In the genomic region with DNA sequence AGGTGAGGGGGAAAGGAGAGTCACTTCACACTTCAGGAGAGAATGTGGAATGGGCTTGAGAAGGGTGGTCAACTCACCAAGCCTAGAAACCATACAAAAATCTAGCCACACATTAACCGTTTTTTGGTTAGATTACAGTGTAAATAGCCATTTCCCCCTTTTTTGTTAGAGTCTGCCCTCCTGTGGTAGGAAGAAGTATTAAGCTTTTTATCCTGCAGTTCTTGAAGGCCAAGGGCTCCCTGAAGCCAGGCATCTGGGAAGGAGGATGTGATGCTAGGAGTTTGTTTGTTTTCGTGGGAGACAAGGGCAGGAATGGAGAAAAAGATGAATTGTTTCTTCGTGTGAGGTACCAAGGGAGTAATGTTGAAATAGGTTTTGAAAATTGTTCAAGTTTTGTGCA, we compare ENCODE assay signal across 10 mouse cellular contexts.
DNase-seq lines count a peak whose midpoint lies in the region; ATAC-seq and TF ChIP-seq lines count a peak whose summit lies in the region.
"Had no signal": no experiment of that assay in that cellular context is flagged by ENCODE, and none has a peak within 500 bp of the region (broad histone marks: within the 10 kb centered on the region; RNA-seq: fewer than 3 reads in every experiment).

No protein-coding gene starts in this region.

- no peaks in the 10 kb centered on the region for H3K36me3 ChIP-seq in kidney, postnatal 0 days (ENCODE audit: insufficient read depth, low read length)
- no peaks in the 10 kb centered on the region for H3K36me3 ChIP-seq in kidney, embryonic 16.5 days (ENCODE audit: insufficient read depth, low read length)
- H3K36me3 ChIP-seq: liver, embryonic 13.5 days had no signal

- ATAC-seq in CD4-positive, CD25-positive, alpha-beta regulatory T cell, adult 4 months: no peak
- no peak for ATAC-seq in kidney, postnatal 0 days (replicated peaks; ENCODE audit: low FRiP score, low read depth)
- no peak for ATAC-seq in kidney, embryonic 16.5 days (ENCODE audit: low FRiP score, low TSS enrichment)

- no peak overlapping the region for H3K27ac ChIP-seq in kidney, postnatal 0 days
- no peak overlapping the region for H3K27ac ChIP-seq in kidney, embryonic 16.5 days (ENCODE audit: low read length)
- H3K27ac ChIP-seq: liver, embryonic 13.5 days had no signal

- WGBS in kidney, postnatal 0 days: 39% methylated on average over 3 of the region's 3 CpGs
- 25% methylated on average over 3 of the region's 3 CpGs for WGBS in kidney, embryonic 16.5 days

- peak; percentile 71 for TF ChIP-seq CTCF in kidney, postnatal 0 days (IDR thresholded peaks at IDR 0.05; ENCODE audit: low read depth)

- H3K9me3 ChIP-seq in kidney, postnatal 0 days (replicated peaks; ENCODE audit: low read length): no peaks in the 10 kb centered on the region
- no peaks in the 10 kb centered on the region for H3K9me3 ChIP-seq in kidney, embryonic 16.5 days (ENCODE audit: low read length)
- H3K9me3 ChIP-seq: liver, embryonic 13.5 days had no signal

- no peaks in the 10 kb centered on the region for H3K27me3 ChIP-seq in kidney, postnatal 0 days (ENCODE audit: insufficient read depth, low read length)
- peaks cover 2% of the 10 kb centered on the region; the same call in 1 of the 2 replicates for H3K27me3 ChIP-seq in kidney, embryonic 16.5 days (ENCODE audit: insufficient read depth, low read length)
- H3K27me3 ChIP-seq: liver, embryonic 13.5 days had no signal

- H3K9ac ChIP-seq in kidney, postnatal 0 days (ENCODE audit: low read depth, low read length): no peak overlapping the region
- no peak overlapping the region for H3K9ac ChIP-seq in kidney, embryonic 16.5 days (replicated peaks; ENCODE audit: low read length)
- H3K9ac ChIP-seq: liver, embryonic 13.5 days had no signal

- no peaks in the 10 kb centered on the region for H3K4me1 ChIP-seq in kidney, postnatal 0 days (replicated peaks; ENCODE audit: insufficient read depth, low read length)
- H3K4me1 ChIP-seq in kidney, embryonic 16.5 days (ENCODE audit: insufficient read depth, low read length): no peaks in the 10 kb centered on the region
- H3K4me1 ChIP-seq: liver, embryonic 13.5 days had no signal

- no peak overlapping the region for H3K4me2 ChIP-seq in kidney, postnatal 0 days (ENCODE audit: low read length)
- H3K4me2 ChIP-seq in kidney, embryonic 16.5 days (replicated peaks; ENCODE audit: low read depth, low read length): no peak overlapping the region
- H3K4me2 ChIP-seq: liver, embryonic 13.5 days had no signal

- peak; percentile 42 for DNase-seq in CD4-positive, CD25-positive, alpha-beta regulatory T cell, adult 2 months (ENCODE audit: low read depth, low spot score)
- DNase-seq in kidney, postnatal 0 days (ENCODE audit: low spot score): peak; percentile 66
- DNase-seq in thymus, postnatal 14 days: peak; percentile 5
- no peak for DNase-seq in thymus, postnatal 4 days
- no peak for DNase-seq in T-cell, adult 2 months (ENCODE audit: low spot score)
- DNase-seq in kidney, postnatal 14 days: no peak
- DNase-seq: kidney, postnatal 10 days; liver, embryonic 13.5 days had no signal

- no peak overlapping the region for H3K4me3 ChIP-seq in kidney, postnatal 0 days (replicated peaks; ENCODE audit: low read depth, low read length)
- H3K4me3 ChIP-seq in kidney, embryonic 16.5 days (ENCODE audit: low read length): no peak overlapping the region
- H3K4me3 ChIP-seq: liver, embryonic 13.5 days had no signal

Comparison
In these comparisons a context has a peak if more than half of its experiments do, and no peak if none do; other contexts are left out.
1. DNase-seq: peak in CD4-positive, CD25-positive, alpha-beta regulatory T cell, adult 2 months (single experiment), kidney, postnatal 0 days (single experiment) and thymus, postnatal 14 days (single experiment); none in thymus, postnatal 4 days (single experiment), T-cell, adult 2 months (single experiment) and kidney, postnatal 14 days (single experiment).